Mouse (Mus musculus) kidney, adult 2 months (tissue): ENCODE measurements around the gene AU022252.

Source experiments
- CTCF ChIP-seq: fragments of 200-500 bp; conservative IDR thresholded peaks from 2 replicates; pipeline ENCODE4 v1.5.1; 2011; ENCODE audit warnings: low read depth, mild to moderate bottlenecking, control low read depth, low read length, moderate library complexity, mixed read lengths; ENCODE audit not compliant: insufficient read depth, insufficient read length
- POLR2A ChIP-seq: fragments of 200-500 bp; IDR thresholded peaks from one replicate; pipeline ENCODE4 v1.6.1; 2011; ENCODE audit warnings: low read depth, low read length, control low read depth

DNA sequence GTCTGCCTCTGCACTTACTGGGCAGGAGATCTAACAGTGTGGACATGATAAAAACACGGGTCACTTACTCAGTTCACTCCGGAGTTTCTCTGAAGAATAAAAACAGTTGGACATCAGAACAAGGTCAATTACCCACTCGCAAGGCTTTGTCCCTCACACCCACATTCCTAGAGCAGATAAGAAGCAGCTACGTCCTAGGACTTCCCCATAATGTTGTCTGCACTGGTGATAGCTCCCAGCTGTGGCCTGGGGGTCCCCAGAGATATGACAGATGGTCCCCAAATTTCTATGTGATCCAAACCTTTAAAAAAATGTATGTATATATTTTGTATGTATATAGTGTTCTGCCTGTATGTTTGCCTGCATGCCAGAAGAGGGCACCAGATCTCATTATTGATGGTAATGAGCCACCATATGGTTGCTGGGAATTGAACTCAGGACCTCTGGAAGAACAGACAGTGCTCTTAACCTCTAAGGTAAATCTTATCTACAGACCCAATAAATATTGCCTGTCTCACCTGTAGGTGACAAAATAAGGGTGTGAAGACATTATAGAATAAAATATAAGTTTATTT is 52.3 kb downstream of the AU022252 start:
- TF ChIP-seq POLR2A: no peak
- no peak for TF ChIP-seq CTCF
